Mouse (Mus musculus): ENCODE results near the gene Etv4.
A peak's percentile ranks its signal among the peaks of the same experiment; 100 is the strongest.

Gene Etv4

GRCm38 (mm10) chr11:101785143-101785851, at the start of gene Etv4:
Gene Etv4, minus strand, starts transcription at chr11:101785371.
- DNase-seq (ENCODE audit: low spot score in 2 of 2): peak; percentile 97 to 98

- peak; percentile 72 to 79 for DNase-seq (ENCODE audit: low spot score in 2 of 2)
Observed at GRCm38 (mm10) chr11:101832001-101832400, 46.8 kb upstream of the Etv4 start.

DNA sequence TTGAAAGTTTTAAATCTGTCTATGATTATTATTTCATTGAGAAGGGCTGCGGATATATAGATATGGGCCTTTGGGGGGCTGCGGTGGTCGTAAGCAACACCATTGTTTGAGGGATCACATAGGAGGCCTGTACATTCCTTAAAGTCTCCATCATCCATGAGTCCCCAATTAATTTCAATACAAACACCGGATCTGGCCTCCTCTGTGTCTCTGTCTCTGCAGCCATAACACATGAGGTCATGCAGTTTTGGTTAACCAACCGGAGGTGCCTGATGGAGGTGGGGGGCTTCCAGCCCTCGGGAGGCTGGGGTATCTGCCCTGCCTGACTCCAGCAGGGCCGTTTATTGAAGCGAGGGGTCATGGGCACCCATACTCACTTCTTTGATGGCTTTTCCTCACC, 45.4 kb upstream of the Etv4 start:
- DNase-seq (ENCODE audit: low spot score in 2 of 2): no peak

- DNase-seq (ENCODE audit: low spot score in 2 of 2): no peak
Observed at GRCm38 (mm10) chr11:101830112-101830511, 44.9 kb upstream of the Etv4 start.

DNA sequence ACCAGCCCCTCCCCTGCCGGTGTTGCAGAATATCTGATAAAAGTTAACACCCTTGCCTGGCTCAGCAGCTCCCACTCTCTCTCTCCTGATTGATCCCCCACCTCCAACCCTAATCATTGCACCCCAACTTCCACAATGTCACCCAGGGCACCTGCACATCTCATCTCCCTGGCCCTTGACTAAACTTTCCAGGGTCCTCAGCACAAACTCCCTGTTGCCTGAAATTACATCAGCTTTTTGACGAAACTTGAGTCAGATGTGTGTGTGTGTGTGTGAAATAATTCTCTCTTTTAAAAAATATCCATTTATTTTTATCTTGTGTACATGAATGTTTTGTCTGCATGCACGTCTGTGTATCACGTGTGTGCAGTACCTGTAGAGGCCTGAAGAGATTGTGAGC, 43.5 kb upstream of the Etv4 start:
- no peak for DNase-seq (ENCODE audit: low spot score in 2 of 2)

DNA sequence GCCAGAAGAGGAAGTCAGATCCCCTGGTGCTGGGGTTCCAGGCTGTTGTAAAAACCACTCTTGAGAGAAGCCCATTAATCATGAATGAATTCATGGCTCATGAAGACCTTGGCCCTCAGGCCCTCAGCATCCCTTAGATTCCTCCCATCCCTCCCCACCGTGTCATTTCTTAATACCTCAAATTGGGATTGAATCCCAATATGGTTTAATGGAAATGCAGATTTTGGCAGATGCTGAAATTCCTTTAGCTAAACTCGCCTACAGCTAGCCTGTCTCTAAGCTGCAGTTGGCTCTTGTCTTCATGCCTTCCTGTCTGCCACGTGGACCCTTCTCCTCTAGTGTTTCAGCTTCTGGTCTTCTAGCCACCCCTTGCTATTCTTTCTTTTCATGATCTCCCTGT, 38.0 kb upstream of the Etv4 start:
- no peak for DNase-seq (ENCODE audit: low spot score in 2 of 2)

DNA sequence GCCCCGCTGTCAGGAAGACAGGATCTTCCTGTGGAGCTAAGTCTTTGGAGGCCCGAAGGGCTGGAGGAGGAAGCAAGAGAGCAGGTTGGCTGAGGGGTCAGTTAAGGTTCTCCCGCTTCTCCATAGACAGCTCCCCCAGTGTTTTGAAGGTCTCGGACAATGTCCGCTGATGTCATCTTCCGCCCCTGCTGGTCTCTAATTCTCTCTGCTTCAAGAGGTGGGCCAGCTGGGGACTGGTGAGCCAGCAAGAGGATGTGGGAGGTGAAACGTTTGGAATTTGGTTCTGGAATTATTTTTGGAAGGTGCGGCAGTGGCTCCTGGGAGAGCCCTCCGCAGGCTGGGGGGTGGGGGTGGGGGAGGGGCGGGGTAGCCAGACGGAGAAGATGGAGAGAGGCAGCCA, 35.7 kb upstream of the Etv4 start:
- DNase-seq (ENCODE audit: low spot score in 2 of 2): no peak

DNA sequence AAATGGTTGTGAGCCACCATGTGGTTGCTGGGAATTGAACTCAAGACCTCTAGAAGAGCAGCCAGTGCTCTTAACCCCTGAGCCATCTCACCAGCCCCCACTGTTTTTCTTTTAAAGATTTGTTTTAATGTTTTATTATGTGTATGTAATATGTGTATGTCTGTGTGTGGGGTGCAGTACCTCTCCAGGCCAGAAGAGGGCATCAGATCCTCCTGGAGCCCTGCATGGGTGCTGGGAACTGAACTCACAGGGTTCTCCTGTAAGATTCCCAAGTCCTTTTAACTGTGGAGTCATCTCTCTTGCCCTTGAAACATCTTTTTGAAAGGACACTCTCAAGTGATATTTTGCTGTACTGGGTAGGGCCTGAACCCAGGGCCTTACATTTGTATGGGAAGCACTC, 34.7 kb upstream of the Etv4 start:
- DNase-seq (ENCODE audit: low spot score in 2 of 2): no peak

- DNase-seq (ENCODE audit: low spot score in 2 of 2): no peak
Observed at GRCm38 (mm10) chr11:101815103-101816085, 30.2 kb upstream of the Etv4 start.

DNA sequence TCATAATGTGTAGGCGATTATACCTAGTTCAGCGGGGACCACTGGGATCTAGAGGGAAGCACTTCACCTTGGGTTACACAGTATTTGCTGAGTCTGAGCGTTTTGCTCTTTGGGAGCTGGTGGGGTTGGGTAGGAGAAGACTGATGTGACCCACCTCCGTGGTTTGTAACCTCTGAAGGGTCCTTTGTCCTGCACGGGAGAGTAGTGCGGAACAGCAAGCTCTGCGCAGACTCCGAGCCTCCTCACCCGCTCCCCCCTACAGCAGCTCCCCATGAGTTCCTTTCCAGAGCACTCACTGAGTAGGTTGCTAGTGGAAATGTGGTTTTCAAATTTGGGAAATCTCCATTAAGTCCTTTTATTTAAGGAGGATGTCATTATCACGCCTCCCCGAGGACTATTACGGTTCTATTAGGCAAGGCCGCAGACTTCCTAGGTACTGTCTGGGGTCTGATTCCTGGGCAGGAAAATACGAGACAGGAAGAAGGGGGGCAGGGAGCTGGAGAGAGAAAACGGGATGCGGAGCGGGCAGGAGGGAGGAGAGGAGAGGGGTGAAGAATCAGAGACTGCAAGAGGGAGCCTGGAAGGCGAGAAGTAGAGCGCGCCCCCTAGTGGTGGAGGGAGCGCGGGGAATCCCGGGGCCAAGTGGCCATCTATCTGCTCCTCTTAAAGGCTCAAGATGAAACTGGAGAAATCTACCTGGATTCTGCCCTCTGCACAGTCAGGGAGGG, 29.4 kb upstream of the Etv4 start:
- DNase-seq (ENCODE audit: low spot score in 2 of 2): peak; percentile 63 to 80

GRCm38 (mm10) chr11:101813259-101813658, 28.1 kb upstream of the Etv4 start:
- peak; percentile 86 to 89 for DNase-seq (ENCODE audit: low spot score in 2 of 2)

DNA sequence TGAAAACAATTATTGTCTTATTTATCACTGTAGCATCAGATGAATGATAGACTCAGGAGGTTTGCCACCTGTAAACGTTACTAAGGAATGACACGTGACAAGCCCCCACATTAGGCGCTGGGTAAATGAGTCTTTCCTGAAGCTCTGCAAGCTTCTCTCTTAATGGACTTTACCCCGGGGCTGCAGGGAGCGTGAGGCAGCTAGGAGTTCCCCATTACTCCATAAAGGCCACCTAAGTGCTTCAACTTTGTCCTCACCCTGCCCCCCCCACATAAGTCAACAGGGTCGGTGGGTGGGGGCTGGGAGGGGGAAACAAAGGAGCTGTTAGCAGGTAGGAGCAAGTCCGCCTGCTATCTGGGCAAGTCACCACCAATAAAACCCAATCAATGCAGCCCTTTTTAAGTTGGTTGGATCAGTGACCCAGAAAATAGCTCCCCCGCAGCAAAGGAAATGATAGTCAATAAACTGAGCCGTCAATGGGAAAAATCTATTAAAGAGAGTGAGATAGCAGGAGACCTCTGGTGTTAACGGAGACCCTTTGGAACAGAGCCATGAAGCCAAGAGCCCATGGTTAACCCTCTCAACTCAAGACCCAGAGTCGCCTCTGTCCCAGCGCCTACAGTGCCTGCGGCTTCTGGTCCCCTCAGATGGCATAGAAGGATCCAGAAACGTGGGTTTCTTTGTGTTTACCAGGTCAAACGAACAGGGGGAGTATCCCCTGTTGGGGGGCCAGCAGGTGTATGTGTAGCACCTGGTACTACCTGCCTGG, 24.1 kb upstream of the Etv4 start:
- DNase-seq (ENCODE audit: low spot score in 2 of 2): no peak

GRCm38 (mm10) chr11:101807266-101807665, 22.1 kb upstream of the Etv4 start:
- DNase-seq (ENCODE audit: low spot score in 2 of 2): no peak

GRCm38 (mm10) chr11:101806741-101807140, 21.6 kb upstream of the Etv4 start:
- DNase-seq (ENCODE audit: low spot score in 2 of 2): no peak

DNA sequence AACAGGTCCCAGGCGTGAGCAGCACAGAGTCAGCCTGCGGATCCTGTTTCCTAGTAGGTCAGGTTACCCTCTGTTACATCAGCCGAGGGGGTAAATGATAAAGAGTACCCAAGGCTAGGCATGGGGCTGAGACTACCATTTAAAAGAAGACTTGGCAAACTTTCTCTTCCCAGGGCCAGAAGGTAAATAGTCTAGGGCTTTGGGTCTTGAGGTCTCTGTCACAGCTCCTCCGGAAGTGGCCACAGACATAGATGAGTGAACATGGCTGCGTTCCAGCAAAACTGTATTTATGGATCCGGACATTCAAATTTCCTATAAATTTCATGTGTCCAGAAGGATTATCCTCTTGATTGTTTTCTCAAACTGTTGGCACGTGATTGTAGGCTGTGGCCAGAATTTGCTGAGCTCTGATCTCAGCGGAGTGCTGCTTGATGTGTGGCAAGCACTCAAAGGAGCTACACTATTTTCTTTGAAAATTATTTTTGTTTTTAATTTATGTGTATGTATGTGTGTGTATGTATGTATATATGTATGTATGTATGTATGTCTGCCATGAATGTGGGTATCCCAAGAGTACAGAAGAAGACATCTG, 20.0 kb upstream of the Etv4 start:
- DNase-seq (ENCODE audit: low spot score in 2 of 2): no peak

DNA sequence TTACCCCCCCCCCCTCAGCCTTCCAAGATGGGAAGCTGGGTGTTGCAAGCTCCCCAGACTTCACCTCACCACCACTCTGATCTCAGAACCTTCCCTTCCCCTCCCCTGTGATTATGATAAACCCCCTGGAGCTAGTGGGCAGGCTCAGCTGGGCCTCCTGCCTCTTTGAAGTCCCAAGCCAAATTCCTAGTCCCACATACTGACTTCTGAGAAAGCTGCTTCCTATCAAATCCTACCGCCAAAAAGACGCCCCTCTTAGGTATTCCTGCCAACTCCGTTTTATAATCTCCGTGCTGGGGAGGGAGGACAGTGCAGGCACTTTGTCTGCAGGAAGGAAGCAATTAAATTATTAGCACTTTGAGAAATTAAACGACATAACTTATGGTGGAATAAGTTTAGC, 16.2 kb upstream of the Etv4 start:
- no peak for DNase-seq (ENCODE audit: low spot score in 2 of 2)

- DNase-seq (ENCODE audit: low spot score in 2 of 2): no peak
Observed at GRCm38 (mm10) chr11:101798083-101798482, 12.9 kb upstream of the Etv4 start.

GRCm38 (mm10) chr11:101797355-101797754, 12.2 kb upstream of the Etv4 start:
- DNase-seq (ENCODE audit: low spot score in 2 of 2): no peak

- peak; percentile 52 to 56 for DNase-seq (ENCODE audit: low spot score in 2 of 2)
Observed at GRCm38 (mm10) chr11:101790811-101791526, 5.8 kb upstream of the Etv4 start.

DNA sequence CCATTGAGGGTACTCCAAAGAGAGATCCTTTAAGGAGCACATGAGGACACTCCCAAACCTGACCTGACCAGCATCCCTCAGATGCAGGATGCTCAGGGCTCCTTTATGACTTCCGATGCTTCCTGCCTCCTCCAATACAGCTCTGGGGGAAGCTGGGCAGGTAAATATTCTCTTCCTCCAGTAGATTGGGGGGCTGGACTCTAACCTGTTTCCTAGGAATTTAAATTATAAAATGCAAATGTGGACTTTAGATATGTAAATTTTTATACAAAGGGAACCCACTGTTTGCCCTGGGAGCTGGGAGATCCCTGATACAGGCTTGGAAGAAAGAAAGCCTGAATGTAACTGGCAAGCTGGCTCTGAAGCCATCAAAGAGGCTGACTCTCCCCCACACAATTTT, 2.3 kb upstream of the Etv4 start:
- no peak for DNase-seq (ENCODE audit: low spot score in 2 of 2)

Measured in right cerebral cortex, postnatal 10 days (tissue).